Mouse (Mus musculus) retina, embryonic 14.5 days (tissue): Measurements from ENCODE around the gene Fam173a.
"Not testable (repeated sequence)": the region's sequence is repeated elsewhere in the genome, so short reads cannot be mapped to it uniquely, and the experiment has no call there.

ENCODE experiments used
- DNase-seq: peaks from one replicate; pipeline ENCODE4 v3.0.0-alpha.2; 2015; ENCODE audit warnings: low spot score

Gene Fam173a

GRCm38 (mm10) chr17:25828712-25829557 is 36.2 kb upstream of the Fam173a start, which contains the start of gene Jmjd8:
Gene Jmjd8 (plus strand): TSS chr17:25828867.
- DNase-seq, result peak; percentile 85

- DNase-seq, result no peak
Measured at GRCm38 (mm10) chr17:25828223-25828594, 35.5 kb upstream of the Fam173a start.

DNA sequence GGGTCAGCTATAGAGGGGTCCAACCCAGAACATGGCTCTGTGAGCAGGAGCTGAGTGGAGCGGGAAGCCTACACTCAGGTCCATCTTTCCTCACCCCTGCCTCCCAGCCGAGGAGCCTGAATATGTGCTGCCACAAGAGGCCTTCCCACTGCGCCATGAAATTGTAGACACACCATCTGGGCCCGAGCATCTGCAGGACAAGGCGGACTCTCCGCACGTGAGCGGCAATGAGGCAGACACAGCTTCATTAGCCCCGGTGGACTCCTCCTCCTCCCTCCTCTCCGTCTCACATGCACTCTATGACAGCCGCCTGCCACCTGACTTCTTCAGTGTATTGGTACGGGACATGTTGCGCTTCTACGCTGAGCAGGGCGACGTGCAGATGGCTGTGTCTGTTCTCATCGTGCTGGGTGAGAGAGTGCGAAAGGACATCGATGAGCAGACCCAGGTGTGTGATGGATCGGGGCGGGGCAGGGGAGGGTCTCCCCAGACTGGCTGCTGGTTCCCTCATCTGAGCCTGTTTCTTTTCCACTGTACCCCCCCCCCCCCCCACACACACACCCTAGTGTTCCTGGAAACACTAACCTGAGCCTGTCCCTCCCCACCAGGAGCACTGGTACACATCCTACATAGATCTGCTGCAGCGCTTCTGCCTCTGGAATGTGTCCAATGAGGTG is 35.0 kb upstream of the Fam173a start:
- DNase-seq, result no peak

GRCm38 (mm10) chr17:25827011-25827410 is 34.3 kb upstream of the Fam173a start:
- DNase-seq, result no peak

DNA sequence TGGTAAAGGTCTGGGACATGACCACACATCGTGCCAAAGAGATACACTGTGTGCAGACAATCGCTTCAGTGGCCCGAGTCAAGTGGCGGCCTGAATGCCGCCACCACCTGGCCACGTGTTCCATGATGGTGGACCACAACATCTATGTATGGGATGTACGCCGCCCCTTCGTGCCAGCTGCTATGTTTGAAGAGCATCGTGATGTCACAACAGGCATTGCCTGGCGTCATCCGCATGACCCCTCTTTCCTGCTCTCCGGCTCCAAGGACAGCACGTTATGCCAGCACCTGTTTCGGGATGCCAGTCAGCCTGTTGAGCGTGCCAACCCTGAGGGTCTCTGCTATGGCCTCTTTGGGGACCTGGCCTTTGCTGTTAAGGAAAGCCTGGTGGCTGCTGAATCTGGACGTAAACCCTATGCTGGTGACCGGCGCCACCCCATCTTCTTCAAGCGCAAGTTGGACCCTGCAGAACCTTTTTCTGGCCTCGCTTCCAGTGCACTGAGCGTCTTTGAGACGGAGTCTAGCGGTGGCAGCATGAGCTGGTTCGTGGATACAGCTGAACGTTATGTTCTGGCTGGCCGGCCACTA is 33.4 kb upstream of the Fam173a start:
- DNase-seq, result no peak

DNA sequence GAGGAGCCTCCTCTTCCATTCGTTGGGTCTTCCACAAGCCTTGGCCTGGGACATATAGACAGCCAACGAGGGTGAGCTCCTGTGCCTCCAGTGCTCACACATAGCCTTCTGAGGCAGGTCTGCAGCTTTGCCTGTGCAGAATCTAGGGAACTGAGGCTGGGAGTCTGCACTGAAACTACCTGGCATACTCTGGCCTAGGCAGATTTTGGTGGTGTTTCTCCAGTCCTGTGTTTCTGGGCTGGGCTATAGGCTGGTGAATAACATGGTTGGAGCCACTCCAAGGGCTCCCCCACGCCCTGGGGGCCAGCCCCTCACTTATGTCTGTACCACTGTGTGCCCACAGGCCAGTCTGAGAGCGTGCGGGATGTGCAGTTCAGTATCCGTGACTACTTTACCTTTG is 32.6 kb upstream of the Fam173a start:
- DNase-seq, result no peak

DNA sequence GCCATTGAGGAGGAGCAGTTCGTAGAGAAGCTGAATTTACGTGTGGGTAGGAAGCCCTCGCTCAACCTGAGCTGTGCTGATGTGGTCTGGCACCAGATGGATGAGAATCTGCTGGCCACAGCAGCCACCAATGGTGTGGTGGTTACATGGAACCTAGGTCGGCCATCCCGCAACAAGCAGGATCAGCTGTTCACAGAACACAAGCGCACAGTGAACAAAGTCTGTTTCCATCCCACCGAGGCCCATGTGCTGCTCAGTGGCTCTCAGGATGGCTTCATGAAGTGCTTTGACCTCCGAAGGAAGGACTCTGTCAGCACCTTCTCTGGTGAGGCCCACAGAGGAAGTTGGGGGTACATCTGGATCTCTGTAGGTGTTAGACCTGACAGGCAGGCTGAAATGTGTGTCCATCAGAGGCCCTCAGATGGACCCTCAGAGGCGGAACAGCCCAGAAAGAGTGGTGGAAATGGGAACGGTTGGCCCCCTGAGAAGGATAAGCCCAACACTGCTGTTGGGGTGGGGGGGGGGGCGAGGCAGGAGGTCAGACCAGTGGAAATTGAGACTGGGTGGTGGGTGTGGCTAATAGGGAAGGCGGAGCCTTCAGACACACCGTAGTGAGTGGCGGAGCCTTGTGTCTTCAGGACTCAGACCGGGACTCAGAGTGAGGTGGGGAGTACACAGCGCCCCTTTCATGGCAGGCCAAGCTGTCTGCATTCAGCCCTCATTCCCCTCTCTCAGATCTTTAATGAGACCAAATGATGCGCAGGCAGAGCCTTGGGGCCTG is 31.9 kb upstream of the Fam173a start:
- no peak for DNase-seq

DNA sequence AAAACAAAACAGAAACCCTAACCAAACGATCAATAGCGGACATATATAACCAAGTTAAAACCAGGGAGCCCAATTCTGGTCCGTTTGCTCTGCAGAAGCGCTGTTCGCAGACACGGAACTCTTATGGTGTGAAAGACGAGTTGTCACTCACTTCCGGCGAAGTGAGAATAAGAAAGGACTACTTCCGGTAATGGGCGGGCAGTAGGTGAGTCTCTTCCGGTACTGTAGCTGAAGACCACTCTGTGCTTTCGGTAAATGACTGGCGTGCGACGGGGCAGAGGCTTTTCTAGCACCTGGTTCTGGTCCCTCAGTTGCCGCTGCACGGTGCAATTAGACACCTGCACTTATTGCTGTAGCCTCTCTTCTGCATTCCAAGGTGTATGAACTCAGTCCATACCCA is 30.8 kb upstream of the Fam173a start, which contains the start of gene Wdr24:
TSS of gene Wdr24 (plus strand) at position 176 of the 400 bp plus-strand sequence.
- peak; percentile 93 for DNase-seq

DNA sequence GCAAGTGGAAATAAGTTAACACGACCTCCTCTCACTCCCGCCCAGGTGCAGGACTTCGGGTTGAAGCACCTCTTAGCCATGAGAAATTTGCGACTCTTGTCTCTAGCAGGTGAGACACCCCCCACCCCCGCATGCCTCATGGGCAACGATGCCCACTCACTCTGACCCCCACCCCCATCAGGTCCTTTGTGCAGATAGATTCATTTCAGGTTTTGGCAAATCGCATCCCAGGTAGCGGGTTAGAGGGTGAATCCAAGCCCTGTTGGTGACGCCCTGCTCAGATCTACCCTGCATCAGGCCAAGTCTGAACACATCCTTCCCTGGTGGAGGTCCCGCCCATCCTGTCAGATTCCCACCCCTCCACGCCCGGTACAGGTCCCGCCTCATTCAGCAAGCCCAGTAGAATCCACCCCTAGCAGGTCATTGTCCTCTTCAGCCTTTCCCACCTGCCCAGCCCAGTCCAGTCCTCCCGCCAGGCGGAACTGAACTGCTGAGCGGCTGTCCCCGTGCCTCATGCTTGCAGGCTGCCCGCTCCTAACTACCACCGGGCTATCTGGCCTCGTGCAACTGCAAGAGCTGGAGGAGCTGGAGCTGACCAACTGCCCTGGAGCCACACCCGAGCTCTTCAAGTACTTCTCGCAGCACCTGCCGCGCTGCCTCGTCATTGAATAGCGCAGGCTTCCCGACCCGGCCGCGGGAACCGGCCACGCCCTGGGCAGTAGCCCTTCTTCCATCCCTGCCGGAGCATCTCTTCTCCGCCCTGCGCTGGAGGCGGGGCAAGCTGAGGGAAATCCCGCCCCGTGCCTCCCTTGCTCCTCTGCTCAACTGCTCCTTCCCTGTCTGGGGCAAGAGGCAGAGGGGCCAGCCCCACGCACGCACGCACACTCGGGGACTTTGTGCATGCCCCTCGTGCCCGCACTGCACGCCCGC is 26.4 kb upstream of the Fam173a start:
- peak; percentile 22 for DNase-seq

DNA sequence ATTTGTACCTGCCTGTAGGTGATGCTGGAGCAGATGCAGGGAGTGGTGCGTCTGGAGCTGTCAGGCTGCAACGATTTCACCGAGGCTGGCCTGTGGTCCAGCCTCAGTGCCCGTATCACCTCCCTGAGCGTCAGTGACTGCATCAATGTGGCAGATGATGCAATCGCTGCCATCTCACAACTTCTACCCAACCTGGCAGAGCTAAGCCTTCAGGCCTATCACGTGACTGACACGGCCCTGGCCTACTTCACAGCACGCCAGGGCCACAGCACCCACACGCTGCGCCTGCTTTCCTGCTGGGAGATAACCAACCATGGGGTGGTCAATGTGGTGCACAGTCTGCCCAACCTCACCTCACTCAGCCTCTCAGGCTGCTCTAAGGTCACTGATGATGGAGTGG is 25.0 kb upstream of the Fam173a start:
- no peak for DNase-seq

DNA sequence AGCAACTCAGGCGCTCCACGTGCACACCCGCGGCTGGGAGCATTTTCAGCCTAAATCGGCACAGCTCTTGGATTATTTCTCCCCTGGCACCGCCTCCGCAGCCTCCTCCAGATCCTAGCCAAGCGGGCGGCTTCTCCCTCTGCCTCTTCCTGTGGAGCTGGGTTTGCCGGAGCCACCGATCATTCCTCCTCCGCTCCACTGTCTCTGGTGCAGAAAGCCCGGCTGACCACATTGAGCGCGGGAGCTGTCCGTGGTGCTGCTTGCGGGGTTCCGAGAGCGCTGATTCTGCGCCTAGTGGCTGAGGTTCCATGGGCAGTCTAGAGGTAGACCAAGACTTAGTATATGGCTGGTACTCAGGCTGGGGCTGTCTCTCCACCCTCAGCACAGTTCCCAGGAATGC is 20.8 kb upstream of the Fam173a start:
- peak; percentile 90 for DNase-seq

DNA sequence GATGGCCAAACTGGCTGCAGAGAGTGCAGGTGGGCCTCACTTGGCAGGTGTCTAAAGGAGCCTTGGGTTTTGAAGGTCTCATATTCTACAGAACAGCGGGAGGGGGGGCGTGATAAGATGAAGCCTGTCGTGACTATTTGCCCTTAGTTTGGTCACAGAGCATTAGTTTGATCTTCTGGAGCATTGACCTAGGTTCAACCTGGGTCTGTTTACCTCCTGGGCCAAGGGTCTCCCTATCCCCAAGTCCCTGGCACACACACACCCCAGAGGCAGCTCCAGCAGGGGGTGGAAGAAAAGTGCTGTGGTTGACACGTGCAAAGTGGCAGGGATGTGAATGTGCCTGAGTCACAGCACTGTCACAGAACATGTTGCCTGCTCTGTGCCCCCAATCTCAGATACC is 18.2 kb upstream of the Fam173a start:
- DNase-seq, result no peak

- DNase-seq, result no peak
Measured at GRCm38 (mm10) chr17:25809606-25810340, 17.1 kb upstream of the Fam173a start.

GRCm38 (mm10) chr17:25808789-25809605 is 16.3 kb upstream of the Fam173a start, which contains the start of gene Fbxl16:
Gene Fbxl16 (plus strand): TSS chr17:25809085.
- DNase-seq, result peak; percentile 91

DNA sequence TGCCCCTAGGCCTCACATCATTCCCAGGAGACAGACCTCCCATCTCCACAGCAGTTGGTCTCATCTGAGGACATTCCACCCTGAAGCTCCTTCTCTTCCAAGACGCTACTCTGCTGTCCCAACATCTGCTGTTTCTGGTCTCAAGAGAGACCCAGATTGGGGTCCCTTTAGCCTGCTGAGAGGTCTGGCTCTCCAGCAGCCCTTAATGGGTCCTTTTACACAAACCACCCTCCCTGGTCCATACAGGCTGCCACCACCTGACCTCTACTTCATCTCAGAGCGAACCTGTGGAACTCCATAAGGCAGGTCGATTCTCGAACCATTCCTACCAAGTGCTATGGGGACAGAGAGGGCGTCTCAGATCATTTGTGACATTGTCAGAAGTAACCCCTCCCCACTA is 15.3 kb upstream of the Fam173a start:
- DNase-seq, result peak; percentile 32

- not testable (repeated sequence) for DNase-seq
Measured at GRCm38 (mm10) chr17:25807452-25807851, 14.8 kb upstream of the Fam173a start.

- no peak for DNase-seq
Measured at GRCm38 (mm10) chr17:25806507-25806906, 13.8 kb upstream of the Fam173a start.

GRCm38 (mm10) chr17:25802825-25803517 is 10.3 kb upstream of the Fam173a start:
- peak; percentile 92 for DNase-seq

DNA sequence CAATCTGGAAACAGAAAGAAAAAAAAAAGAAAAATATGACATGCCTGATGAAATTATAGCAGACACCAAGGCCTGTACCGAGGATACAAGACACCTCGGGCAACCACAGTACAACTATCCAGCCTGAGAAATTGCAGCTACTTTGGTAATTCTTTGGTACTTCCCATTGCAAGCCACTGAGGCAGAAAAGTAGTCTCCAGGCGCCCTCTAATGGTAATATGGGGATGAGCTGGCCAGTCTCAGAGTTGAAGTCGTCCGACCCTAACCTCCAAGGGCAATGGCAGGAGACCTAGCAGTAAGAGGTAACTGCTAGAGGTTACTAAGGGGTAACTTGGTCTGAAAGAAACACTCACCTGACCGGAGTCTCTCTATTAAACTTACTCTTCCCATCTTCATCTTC is 8.3 kb upstream of the Fam173a start:
- DNase-seq, result peak; percentile 95
